Mouse (Mus musculus) hindlimb bud, embryonic 11.5 days (tissue): Measurements from ENCODE around the gene Scel.

Experiments
- DNase-seq: peaks from one replicate; pipeline ENCODE4 v3.0.0-alpha.2; 2012; ENCODE audit warnings: low read depth, low spot score; ENCODE audit errors: extremely low spot score

The Scel gene

DNA sequence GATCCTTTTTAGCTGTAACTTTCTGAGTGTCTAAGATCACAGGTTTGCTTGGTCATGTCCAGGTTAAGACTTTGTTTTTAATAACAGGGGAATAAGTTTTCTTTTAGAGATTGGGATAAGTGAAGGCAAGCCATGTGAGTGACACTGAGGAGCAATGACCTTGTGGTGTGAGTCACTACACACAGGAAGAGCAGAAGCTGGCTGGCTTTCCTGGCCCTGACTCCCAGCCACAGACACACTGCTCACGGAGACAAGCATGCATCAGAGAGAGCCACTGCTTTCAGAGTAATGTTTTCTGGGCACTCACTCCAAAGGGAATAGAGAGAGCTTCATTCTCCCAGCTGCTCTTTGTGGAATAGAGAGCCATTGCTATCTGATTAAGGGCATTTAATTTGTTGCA is 54.8 kb downstream of the Scel start:
- DNase-seq: no peak

DNA sequence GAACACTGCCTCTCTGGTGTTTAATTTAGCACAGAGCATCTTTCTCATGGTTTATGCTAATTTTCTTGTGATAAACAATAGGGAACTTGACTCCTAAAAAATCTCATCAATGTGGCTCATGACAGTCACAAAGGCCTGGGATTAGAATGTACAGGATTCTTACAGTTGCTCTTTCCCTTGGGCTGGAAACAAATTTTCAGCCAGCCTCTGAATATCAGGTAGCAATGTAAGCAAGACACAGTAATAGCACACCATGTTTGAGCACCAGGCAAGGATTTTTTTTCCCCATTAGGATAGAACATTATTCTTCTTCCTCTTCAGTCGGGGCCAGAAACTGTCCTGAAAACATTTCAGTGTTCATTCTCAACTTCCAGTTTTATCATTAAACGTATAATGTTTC is 55.3 kb downstream of the Scel start:
- DNase-seq: no peak

DNA sequence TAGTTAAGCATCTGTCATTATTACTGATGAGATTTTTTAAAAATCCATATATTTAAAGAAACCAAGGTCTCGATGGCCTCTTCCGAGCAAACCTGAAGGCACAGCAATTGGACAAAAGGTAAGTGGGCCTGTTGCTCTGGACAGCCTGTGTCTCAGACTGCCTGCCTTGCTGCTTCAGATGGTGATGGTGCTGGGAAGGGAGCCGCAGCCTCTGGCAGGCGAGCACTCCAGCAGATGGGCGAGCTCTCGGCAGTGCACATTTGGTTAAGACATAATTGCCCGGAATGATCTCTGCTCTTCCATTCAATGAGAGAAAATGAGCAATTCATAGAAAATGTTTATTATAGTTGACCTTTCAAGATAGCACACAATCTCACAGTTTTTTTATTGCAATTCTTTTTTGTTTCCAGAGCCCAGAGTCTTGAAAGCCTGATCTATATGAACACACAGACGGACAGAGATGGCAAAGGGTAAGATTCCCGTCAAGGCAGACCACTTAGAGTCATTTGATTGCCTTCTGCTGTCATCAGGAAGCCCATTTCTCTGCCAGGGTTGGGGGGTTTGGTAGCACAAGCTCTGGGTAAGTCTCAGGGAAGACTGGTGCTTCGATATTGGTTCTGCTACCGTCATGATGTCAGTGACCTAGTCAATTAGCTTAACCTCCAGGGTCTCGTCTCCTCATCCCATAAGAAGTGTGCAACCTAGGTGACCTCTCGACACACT is 58.6 kb downstream of the Scel start:
- DNase-seq: no peak

DNA sequence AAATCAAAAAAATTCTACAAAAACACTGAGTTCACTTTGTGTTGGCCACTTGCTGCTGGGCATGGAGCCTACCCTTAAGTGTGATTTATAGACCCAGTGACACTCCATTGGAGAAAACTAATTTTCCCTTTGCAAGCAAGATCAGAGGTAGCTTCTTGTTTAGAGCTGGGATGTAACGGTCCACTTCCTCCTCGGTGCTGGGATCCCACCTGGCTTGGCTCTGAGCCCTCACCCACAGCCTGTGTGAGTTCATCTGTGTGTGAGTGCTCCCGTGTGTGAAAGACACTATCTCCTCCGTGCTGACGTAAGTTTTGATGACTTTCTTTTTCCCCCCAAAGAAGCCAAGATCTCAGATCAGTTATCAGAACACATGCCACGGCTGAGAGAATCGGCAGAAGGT is 62.7 kb downstream of the Scel start:
- DNase-seq: no peak

DNA sequence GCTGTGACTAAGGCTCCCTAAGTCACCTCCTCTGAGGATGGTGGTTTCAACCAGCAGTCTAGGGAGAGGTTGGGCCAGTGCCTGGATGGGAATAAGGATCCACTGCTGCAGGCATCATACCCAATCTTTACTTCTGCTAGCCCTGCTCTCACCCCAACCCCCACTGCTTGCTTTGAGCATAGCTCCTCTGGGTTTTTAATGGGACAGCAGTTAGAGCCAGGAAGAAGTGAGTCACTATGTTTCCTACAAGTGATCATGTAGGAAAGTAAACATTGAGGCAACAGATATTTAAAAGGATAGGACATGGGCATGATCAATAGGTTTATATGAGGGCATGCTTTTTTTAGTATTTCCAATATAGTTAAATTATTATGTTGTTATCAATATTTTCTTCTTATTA is 63.9 kb downstream of the Scel start:
- no peak for DNase-seq

DNA sequence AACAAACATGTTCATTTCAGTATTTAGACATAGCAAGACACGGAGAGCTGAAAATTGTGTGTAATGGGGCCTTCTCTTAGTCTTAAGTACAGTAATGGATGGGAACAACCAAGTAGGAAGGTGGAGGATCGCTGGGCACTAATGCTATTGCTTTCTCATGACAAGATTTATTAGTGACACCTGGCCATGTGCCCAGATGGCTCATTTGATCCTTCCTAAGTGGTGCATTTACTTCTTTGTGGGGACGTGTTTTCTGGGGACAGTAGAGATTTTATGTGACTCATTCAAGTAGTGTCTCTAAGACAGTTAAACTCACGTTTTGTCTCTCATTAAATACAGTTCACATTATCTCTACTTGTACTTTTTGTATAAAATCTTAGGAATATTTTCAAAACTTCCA is 73.5 kb downstream of the Scel start:
- no peak for DNase-seq

DNA sequence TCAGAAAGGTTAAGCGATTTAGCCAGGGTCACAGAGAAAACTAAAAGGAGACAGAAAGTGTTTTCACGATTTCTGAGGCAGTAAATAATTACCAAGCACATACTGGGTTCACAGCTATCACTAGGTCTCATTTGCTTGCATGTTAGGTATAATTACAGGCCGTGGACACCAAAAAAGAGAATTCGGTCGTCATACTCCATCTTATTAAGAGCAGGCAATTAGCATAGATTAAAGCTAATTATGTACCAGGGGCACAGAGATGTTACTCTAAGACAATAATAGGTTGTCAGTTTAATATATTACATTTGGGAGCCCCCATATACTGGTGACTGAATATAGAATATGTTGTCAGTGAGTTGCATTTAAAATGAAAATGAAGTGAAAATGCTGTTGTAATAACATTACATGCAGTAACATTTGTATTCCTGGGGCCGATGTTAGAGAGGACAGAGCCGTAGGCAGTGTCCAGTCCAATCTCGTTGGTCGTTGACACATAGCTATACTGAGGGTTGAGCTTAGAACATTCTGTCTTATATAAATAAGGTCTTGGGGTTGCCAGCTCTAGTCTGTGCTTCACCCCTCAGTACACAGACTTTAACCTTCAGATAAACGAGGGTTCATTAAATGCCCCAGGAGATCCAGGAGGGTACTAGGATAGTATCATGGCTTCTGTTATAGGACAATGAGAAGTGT is 74.2 kb downstream of the Scel start:
- DNase-seq: no peak

DNA sequence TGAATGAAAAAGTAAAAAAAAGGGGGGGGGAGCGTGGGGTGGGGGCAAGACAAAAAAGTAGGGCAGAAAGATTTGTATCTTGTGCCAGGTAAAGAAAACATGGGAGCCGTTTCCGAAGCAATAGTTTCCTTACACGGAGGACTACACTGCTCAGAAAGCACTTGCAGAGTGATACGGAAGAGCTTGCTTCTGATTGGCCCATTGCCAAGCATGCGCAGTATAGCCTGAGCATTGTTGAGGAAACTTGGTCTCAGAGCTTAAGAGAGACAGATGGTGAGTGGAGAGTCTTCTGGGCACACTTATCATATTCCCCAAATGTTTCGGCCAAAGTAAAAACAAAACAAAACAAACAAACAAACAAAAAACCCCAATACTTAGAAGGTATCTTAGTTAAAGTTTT is 76.7 kb downstream of the Scel start:
- no peak for DNase-seq

DNA sequence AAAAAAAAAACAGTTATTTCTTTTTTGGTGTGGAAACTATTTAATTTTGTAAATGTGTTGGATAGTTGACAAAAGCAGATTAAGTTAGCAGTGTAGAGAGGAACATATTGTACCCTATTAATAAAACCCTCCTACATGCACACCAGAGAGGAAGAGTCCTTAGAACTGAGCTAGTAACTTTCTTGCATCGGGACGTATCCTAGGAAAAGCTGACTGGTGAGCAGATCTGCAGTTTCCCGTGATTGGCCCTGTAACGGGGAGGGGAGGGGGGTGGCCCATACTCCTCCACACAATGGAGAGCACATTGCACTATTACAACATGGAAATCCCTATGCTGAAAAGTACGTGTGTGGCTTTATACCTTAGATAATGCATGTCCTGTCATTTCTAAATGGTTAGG is 82.7 kb downstream of the Scel start:
- DNase-seq: no peak

DNA sequence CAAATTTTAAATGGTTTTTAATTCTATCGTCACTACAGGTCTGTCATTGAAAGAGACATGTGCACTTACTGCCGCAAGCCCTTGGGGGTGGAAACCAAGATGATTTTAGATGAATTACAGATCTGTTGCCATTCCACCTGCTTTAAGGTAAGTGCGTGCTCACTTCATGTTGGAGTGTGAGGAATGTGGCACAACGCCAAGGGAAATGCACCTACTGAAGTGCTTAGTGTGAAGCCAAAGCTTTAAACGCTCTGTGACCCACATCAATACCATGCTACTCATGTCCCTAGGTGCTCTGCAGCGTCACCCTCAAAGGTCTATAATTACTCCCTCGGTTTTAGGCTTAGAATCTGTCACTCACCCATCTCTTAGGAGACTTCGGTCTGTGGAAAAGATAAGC is 94.9 kb downstream of the Scel start:
- DNase-seq: no peak

DNA sequence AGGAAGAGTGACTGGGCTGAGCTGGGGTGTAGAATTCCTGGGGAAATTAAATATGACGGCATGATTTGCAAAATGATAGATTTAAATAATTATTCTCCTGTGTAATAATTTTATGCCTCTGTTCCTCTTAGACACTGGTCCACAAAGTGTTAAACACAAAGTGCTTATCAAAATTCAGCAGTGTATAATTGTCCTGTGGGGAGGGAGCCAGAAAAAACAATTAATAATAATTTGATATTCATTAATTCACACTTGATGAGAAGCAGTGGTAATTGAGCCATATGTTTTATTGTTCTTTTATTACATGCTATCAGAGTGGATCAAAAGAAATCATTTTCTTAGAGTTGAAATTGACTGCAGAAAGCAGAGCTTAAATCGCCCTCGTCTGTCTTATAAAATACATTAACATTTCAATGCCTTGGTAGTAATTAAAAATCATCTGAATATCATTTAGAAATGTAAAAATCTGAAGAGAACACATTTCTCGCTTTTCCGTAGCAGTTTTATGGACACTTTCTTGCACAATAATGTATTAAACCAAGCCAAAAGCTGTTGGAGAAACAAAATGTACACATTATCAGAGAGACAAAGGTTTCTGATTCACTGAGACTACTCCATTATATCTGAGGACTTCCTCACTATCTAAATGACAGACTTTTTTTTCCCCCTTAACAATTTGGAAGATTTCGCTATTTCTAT is 100.6 kb downstream of the Scel start:
- no peak for DNase-seq

DNA sequence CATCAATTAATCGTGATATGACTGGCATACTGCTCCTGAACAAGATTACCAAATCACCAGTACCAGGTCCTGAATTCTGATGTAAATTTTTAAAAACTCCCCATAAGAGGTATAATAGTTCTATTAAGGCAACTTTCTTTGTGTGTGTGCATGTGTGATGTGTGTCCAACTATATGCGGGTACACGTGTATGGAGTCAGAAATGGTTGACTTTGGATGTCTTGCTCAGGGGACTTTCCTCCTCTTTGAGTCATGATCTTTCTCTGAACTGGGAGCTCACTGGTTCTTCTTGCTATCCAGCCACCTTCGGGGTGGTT is 101.1 kb downstream of the Scel start:
- DNase-seq: no peak

DNA sequence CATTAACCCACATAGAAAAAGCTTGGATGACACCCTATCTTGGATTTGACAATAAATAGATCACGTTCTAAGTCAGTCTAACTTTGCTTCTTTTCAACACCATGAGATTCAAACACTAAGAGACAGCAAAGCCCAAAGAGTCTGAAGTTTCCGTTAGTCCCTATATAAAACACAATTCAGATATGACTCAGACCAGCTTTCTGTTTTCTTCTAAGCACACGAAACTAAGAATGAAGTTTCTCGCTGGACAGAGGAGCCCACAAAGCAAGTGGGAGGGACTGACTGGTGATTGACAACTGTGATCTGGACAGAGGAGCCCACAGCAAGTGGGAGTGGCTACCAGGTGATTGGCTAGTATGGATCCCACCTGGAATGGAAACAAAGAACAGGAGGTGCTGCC is 106.6 kb downstream of the Scel start:
- DNase-seq: no peak

DNA sequence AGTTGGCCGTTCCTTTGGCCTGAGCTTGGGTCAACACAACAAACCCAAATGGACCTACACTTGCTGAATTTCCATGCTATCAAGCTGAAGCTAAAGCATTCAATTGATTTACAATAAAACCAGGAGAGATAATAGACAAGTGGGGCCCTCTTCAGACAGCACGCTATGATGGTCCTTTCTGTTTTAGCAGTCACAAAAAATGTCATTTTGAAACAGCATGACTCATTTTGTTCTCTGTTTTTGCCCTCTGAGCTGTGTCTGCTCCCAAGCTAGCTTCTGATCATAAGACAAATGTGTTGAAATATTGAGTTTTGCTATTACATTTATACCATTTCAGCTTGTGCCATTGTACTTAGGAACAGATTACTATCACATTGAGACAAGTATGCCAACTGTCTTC is 108.1 kb downstream of the Scel start:
- DNase-seq: no peak

DNA sequence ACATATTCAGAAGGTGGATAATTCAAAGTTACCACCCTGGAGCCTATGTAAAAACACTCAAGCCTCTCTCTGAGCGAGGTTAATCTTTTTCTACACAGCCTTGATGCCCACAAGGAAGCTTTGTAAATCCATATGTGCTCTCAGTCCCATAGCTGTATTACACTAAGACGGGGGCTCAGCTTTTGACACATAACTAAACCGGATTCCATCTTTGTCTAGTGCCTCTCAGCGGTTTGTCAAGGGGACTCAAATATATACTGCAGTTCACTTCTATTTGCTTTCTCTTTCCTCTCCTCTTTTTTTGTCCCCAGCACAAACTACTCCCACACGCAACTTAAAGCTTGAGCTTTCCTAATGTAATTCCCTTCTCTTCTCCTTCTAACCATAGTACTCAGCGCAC is 113.0 kb downstream of the Scel start:
- DNase-seq: no peak

DNA sequence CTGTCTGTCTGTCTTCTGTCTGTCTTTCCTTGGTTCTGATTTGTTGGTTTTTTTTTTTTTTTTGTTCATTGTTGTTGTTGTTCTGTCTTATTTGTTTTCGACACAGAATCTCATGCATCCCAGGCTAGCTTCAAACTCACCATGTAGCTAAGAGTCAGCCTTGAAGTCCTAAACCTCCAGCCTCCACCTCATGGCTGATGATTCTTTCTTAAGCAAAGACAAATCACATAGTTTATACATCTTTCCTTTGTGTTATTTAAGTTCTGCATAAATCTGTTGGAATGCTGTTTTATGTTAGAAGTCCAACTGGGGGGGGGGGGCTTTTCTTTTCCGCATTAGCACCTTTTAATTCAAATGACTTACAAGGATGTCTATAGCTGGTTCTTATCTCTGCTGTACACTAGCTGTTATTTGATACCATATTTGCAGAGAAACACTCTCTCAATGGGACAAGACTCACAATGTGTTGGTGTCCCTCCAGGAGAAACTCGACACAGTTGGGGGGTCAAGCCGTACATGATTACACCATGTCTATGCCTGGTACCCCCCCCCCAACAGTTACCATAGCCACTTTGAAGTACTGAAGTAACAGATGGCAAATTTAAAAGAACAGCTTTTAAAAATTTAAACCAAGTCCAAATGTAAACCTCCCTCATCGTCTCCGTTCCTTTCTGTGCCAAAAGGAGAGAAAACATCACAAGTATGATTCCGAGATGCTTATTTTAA is 116.7 kb downstream of the Scel start:
- no peak for DNase-seq

DNA sequence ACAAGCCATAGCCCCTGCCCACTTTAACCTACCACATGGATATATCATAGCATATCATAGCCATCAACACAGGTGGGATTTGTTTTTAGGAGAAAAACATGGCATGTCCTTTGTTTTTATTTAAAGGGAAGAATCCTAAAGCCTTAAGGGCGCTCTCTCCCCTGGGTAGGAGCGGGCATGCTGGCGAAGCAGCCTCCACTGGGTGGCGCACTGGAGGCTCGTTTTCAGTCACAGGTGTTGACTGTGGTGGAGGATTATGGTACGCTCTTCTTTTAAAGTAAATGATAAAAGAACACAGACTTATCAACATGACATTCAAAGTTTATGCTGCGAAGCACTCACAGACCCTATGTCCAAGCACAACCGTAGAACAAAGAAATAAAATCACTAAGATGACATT is 117.4 kb downstream of the Scel start:
- no peak for DNase-seq

DNA sequence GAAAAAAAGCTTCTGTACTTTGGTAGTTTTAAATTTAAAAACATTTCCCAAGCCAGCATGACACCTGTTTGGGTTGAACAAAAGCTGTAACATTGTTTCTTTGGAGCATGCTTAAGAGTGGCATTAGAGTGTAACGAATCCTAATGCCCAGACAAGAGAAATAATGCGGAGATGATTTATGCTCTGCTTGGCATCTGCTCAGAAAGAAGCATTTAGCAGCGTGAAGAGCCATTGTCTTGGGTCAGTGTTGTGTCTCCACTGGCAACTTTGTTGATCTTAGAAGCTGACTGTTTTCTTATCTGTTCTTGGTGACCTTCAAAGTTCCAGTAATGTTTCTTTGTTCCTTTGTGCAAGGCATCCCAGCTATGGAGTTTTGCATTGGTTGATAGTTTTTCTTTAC is 130.8 kb downstream of the Scel start:
- no peak for DNase-seq

DNA sequence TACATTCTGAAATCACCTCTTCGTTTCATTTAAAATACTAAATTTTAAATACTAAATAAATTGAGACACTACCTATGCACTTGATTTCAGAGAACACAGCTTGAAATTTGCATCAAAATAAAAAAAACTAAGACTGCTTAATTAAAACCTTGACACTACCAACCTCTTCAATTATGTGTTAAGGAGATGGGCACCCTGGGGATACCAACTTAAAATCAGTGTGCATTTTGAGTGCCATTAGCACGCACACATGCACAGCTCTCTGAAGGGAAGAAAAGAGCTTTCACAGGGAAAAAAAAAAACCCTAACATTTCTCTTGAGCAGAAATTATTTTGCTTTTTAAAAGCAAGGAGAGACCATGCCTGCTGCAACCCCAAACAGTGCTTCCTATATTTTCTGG is 134.8 kb downstream of the Scel start:
- DNase-seq: no peak

DNA sequence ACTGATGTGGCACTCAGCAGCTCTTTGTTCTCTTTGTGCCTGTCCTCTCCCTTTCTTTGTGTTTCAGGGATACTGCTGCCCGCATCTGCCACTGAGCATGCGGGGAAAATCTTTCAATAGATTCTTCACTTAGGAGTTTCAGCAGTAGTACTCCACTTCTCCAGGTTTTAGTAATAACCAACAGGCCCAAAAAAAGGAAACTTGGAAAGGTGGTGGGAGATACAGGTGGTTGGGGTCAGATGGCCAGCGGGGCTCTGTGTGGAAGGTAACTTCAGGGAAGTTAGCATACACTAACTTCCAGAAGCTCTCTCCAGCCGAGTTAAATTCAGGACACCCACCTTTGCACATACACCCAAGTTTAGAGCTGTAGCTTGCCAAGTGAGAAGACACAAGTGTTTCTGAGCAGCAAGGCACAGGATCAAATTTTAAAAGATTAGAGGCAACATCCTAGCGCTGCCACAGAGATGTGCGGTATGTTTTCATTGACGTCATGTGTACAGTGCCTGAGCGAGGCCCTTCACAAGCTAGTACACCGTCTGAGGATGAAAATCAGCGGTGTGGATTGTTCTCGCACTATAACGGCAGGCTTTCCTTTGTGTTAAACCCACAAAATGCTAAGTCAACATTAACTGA is 135.6 kb downstream of the Scel start:
- no peak for DNase-seq

DNA sequence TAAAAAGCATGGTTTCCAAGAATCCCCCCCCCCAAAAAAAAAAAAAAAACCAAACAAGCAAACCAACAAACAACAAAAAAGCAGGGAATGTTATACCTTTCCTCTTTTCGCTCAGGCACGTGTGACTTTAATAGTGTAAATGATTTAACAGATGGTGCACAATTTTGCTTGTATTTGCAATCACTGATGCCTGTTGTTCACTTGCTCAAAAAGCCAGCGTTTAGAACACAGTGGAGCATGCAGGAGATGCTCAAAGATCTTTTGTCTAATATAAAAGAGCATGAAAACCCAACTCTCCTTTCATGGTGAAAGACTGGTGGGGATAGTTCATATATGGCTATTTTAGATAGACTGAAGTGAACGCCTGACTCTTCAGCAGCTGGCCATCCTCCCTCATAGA is 136.2 kb downstream of the Scel start:
- DNase-seq: no peak
